Mouse (Mus musculus): ENCODE data around the gene Rnd2.

DNA sequence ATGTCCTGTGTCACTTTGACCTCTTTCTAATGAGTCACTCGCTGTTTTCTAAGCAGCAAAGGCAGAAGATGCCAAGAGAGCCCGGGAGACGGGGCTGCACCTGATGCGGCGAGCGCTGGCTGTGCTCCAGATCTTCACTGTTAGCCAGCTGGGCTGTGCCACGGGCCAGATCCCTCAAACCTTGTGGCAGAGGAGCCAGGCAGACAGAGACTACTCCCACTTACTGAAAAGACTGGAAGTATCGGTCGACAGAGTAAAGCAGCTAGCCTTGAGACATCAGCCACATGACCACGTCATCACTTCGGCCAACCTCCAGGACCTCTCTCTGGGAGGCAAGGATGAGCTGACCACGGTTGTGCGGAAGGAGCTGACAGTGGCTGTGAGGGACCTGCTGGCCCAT lies 31.4 kb upstream of the Rnd2 start:
- TF ChIP-seq POLR2A (IDR thresholded peaks at IDR 0.05; ENCODE audit: borderline replicate concordance, low read depth, low read length) (no peak), CTCF (IDR thresholded peaks at IDR 0.05; ENCODE audit: low read depth, low read length) (no peak)

Measured in bone marrow macrophage, adult 2 months (primary cell).